In the genomic region with DNA sequence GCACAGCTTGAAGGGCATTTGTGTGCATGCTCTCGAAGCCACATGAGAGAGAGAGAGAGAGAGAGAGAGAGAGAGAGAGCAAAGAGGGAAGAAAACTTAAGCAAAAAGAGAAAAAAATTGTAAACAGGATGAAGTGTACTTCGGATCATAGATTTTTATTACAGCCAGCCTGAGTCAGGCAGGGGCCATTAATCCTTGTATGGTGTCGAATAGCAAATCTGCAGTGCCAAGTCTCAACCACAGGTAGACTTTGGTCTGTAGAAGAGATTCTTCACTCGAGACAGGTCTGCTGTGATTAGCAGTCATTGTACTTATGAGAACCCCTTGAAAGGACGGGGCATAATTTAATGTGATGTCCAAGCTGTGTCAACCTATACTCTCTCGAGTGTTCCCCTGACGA, we compare ENCODE assay signal across 26 mouse cellular contexts.
"Had no signal": no experiment of that assay in that cellular context is flagged by ENCODE, and none has a peak within 500 bp of the region (broad histone marks: within the 10 kb centered on the region; RNA-seq: fewer than 3 reads in every experiment).

No protein-coding gene starts in this region.

- H3K27ac ChIP-seq: forebrain, embryonic 15.5 days; gastrocnemius, adult 2 months; heart, embryonic 10.5 days; hindbrain, embryonic 10.5 days; hindbrain, embryonic 12.5 days; hindbrain, embryonic 14.5 days; layer of hippocampus, adult 2 months; left cerebral cortex, adult 2 months; limb, embryonic 10.5 days; limb, embryonic 12.5 days; liver, embryonic 13.5 days; liver, embryonic 15.5 days had no signal

- H3K4me1 ChIP-seq: forebrain, embryonic 15.5 days; heart, embryonic 10.5 days; heart, embryonic 12.5 days; hindbrain, embryonic 10.5 days; hindbrain, embryonic 12.5 days; liver, embryonic 13.5 days; liver, embryonic 15.5 days had no signal

- H3K4me2 ChIP-seq: forebrain, embryonic 15.5 days; heart, embryonic 12.5 days; hindbrain, embryonic 12.5 days; hindbrain, embryonic 14.5 days; limb, embryonic 12.5 days; liver, embryonic 11.5 days; liver, embryonic 13.5 days; liver, embryonic 15.5 days had no signal

- ATAC-seq: forebrain, embryonic 15.5 days; forebrain, postnatal 0 days; hindbrain, embryonic 16.5 days; inflammation-experienced regulatory T-cells, adult 6 months; liver, postnatal 0 days had no signal

- H3K9ac ChIP-seq: forebrain, embryonic 15.5 days; forebrain, postnatal 0 days; heart, embryonic 12.5 days; hindbrain, embryonic 12.5 days; hindbrain, embryonic 14.5 days; limb, embryonic 12.5 days; liver, embryonic 13.5 days; liver, embryonic 15.5 days; liver, postnatal 0 days had no signal

- H3K4me3 ChIP-seq: forebrain, embryonic 15.5 days; gastrocnemius, adult 2 months; heart, embryonic 10.5 days; heart, embryonic 12.5 days; hindbrain, embryonic 10.5 days; hindbrain, embryonic 12.5 days; layer of hippocampus, adult 2 months; left cerebral cortex, adult 2 months; limb, embryonic 10.5 days; limb, embryonic 12.5 days; liver, embryonic 13.5 days; liver, embryonic 15.5 days had no signal

- H3K36me3 ChIP-seq: forebrain, embryonic 15.5 days; hindbrain, embryonic 10.5 days; hindbrain, embryonic 12.5 days; liver, embryonic 13.5 days; liver, embryonic 15.5 days had no signal

- DNase-seq: forebrain, postnatal 0 days; gastrocnemius, adult 2 months; gastrocnemius, postnatal 10 days; gastrocnemius, postnatal 25 days; heart, postnatal 10 days; heart, postnatal 4 days; kidney, adult 8-10 months; kidney, postnatal 10 days; kidney, postnatal 25 days; liver; liver, embryonic 13.5 days; liver, postnatal 0 days had no signal

- H3K9me3 ChIP-seq: forebrain, embryonic 15.5 days; heart, embryonic 10.5 days; heart, embryonic 12.5 days; hindbrain, embryonic 10.5 days; hindbrain, embryonic 12.5 days; limb, embryonic 10.5 days; limb, embryonic 12.5 days; liver, embryonic 13.5 days; liver, embryonic 15.5 days had no signal

- H3K27me3 ChIP-seq: forebrain, embryonic 15.5 days; heart, embryonic 12.5 days; hindbrain, embryonic 12.5 days; limb, embryonic 12.5 days; liver, embryonic 13.5 days; liver, embryonic 15.5 days had no signal
